Mouse (Mus musculus): Measurements from ENCODE around the gene Ppp2r5c.

The Ppp2r5c gene

GRCm38 (mm10) chr12:110438367-110438973 lies 8.4 kb upstream of the Ppp2r5c start:
- DNase-seq (ENCODE audit: low read depth, low spot score) = no peak

DNA sequence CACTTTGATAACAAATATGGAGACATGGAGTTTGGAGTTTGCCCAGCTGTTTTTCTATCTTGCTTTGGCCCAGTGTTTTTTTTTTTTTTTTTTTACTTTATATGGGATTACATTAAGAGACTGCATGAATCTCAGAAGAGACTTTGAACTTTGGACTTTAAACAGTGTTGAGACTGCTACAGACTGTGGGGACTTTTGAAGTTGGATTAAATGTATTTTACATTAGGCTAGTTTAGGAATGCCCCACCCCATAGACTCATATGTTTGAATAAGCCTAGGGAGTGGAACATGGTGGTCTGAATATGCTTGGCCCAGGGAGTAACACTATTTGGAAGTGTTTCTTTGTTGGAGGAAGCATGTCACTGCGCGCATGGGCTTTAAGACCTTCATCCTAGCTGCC lies 4.7 kb upstream of the Ppp2r5c start:
- DNase-seq (ENCODE audit: low read depth, low spot score) = no peak

- DNase-seq (ENCODE audit: low read depth, low spot score) = no peak
Observed at GRCm38 (mm10) chr12:110444530-110444929, 2.4 kb upstream of the Ppp2r5c start.

DNA sequence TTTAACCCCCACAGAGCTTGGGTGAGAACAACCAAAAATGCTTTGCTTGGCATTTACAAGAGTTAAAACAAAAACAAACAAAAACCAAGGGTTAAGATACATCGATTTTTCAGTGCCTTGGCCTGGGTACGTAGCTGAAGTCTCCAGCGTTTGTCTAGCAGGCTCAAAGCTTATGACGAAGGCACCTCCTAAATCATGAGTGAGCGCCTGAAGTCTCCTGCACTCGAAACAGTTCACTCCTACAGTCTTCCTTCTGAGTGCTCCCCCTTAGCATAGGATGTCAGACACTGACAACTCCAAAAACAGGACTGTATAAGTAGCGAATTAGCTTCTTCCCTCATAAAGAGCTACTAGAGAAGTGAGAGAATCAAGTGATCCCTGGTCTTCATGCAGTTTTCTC lies 1.1 kb upstream of the Ppp2r5c start:
- DNase-seq (ENCODE audit: low read depth, low spot score) = no peak

GRCm38 (mm10) chr12:110447306-110447705 lies 386 bp downstream of the Ppp2r5c start:
- peak; percentile 40 for DNase-seq (ENCODE audit: low read depth, low spot score)

- no peak for DNase-seq (ENCODE audit: low read depth, low spot score)
Observed at GRCm38 (mm10) chr12:110448767-110449166, 1.8 kb downstream of the Ppp2r5c start.

DNA sequence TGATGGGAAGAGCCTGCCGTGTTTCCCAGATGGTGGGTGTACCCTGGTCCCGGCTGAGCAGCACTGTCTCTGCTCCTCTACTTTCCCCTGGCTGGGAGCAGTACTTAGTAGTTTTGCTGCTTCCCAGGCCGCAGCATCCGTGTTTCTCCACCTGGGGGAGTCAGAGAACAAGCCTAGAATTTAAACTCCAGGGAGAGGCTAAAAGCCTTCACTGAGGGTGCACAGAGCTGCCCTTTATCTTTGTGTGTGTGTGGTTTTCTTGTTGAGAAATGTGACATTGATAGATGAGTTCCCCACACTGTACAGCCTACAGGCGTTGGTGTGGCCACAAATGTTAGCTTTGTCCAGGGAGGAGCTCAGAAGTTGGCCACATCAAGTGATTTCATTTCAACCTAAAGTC lies 7.3 kb downstream of the Ppp2r5c start:
- DNase-seq (ENCODE audit: low read depth, low spot score) = peak; percentile 94

- no peak for DNase-seq (ENCODE audit: low read depth, low spot score)
Observed at GRCm38 (mm10) chr12:110456024-110456423, 9.1 kb downstream of the Ppp2r5c start.

- no peak for DNase-seq (ENCODE audit: low read depth, low spot score)
Observed at GRCm38 (mm10) chr12:110458667-110459066, 11.7 kb downstream of the Ppp2r5c start.

DNA sequence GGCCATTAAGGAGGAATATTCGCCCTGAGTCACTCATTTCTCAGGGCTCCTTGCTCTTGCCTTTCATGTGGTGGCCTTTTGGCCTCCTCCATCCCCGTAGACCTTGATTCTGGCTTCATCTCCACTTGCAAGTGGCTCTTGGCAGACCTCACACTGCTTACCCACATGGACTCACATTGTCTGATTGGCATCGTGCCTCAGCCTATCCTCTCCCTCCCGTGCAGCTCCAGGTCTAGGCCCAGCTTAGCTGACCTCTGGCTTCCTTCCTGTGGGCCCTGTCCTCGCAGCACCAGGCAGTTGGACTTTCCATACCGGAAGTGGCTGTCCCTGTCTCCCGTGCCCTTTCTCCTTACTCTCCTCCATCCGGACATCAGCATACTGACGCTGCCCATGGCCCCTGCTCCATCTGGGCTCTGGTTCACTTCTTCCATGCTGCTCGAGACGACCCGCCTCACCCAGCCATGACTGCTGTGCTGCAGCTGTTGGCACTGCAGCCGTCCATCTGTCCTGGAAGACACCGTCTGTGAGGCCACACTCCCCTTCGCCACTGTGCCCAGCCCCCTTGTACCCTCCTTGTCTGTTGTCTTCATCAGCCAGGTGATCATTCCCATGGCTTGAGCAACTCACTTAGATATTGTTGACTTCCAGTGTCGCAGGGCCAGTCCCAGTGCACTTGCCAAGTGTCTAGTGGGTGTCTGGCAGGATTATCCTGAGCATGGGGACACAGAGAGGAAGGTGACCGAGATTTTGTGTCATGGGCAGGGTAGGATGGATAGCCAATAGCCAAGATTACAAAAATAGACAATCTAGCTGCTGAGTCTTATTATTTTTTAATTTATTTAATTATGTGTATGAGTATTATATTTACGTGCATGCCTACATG lies 13.7 kb downstream of the Ppp2r5c start:
- peak; percentile 32 for DNase-seq (ENCODE audit: low read depth, low spot score)

GRCm38 (mm10) chr12:110463711-110464110 lies 16.8 kb downstream of the Ppp2r5c start:
- no peak for DNase-seq (ENCODE audit: low read depth, low spot score)

DNA sequence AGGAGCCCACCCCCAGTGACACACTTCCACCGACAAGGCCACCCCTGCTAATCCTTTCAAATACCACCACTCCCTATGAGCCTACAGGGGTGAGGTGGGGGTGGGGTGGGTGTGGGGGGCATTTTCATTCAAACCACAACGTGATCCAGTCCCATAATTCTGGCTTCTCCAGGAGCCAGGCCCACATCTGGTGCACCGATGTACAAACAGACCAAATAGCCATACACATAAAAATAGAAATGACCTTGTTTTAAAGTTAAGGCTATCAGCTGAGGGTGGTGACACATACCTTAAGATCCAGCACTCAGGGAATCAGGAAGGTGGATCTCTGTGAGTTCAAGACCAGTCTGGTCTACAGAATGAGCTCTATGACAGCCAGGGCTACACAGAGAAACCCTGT lies 24.5 kb downstream of the Ppp2r5c start:
- no peak for DNase-seq (ENCODE audit: low read depth, low spot score)

GRCm38 (mm10) chr12:110472247-110472646 lies 25.3 kb downstream of the Ppp2r5c start:
- DNase-seq (ENCODE audit: low read depth, low spot score) = peak; percentile 46

- no peak for DNase-seq (ENCODE audit: low read depth, low spot score)
Observed at GRCm38 (mm10) chr12:110474497-110474896, 27.6 kb downstream of the Ppp2r5c start.

DNA sequence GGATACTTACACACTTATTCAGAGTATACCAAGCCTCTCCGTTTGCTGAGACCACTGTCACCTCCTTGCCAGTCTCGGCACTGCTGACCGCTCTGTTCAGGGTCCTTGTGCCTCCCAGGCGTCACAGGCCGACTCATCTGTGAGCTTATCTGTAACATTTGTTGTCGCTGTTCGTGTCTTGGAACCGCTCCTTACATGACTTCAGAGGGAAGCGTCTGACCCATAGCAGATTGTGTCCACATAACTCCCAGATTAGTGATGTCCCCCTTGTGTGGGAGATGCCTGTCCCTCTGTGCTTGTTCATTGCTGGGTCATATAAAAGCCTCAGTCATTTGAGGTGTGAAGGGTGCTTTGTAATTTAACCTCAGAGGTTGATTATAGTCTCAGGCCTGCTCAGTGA lies 29.6 kb downstream of the Ppp2r5c start:
- DNase-seq (ENCODE audit: low read depth, low spot score) = no peak

- no peak for DNase-seq (ENCODE audit: low read depth, low spot score)
Observed at GRCm38 (mm10) chr12:110477906-110478305, 31.0 kb downstream of the Ppp2r5c start.

GRCm38 (mm10) chr12:110478601-110479008 lies 31.7 kb downstream of the Ppp2r5c start:
- DNase-seq (ENCODE audit: low read depth, low spot score) = no peak

DNA sequence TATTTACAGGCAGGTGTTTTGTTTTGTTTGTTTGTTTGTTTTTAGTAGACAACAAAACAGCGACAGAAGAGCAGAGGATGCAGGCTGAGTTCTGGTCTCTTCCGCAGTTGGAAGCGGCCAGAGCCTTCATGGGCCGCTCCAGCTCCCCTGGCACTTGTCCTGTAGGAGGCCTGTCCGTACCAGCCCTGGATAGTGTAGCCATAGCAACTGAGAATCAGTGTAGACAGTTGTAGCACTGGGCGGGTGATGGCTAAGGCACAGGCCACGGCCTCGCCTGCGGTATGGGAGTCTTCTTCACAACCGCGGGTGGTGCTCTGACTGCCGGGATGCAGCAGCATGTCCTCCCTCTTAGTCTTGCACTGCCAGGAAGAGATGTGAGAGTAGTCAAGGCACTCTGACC lies 32.3 kb downstream of the Ppp2r5c start:
- DNase-seq (ENCODE audit: low read depth, low spot score) = no peak

GRCm38 (mm10) chr12:110480701-110481100 lies 33.8 kb downstream of the Ppp2r5c start:
- no peak for DNase-seq (ENCODE audit: low read depth, low spot score)

DNA sequence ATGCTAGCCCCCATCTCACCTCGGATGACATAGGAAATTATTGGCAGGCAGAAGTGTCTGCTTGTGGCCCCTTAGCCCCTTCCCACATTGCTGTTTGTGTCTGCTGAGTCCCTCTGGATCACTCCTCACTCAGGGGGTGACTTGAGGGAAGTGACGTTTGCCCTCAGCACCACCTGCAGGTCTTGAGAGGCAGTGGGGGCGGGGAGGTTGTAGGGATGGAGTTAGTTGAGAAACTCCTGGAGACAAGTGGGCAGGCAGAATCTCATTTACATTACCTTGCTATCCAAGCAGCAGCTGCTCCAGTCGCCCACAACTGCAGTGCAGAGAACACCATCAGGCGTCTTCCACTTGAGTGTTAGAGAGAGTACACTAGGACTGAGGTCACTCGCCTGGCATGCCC lies 36.8 kb downstream of the Ppp2r5c start:
- no peak for DNase-seq (ENCODE audit: low read depth, low spot score)

DNA sequence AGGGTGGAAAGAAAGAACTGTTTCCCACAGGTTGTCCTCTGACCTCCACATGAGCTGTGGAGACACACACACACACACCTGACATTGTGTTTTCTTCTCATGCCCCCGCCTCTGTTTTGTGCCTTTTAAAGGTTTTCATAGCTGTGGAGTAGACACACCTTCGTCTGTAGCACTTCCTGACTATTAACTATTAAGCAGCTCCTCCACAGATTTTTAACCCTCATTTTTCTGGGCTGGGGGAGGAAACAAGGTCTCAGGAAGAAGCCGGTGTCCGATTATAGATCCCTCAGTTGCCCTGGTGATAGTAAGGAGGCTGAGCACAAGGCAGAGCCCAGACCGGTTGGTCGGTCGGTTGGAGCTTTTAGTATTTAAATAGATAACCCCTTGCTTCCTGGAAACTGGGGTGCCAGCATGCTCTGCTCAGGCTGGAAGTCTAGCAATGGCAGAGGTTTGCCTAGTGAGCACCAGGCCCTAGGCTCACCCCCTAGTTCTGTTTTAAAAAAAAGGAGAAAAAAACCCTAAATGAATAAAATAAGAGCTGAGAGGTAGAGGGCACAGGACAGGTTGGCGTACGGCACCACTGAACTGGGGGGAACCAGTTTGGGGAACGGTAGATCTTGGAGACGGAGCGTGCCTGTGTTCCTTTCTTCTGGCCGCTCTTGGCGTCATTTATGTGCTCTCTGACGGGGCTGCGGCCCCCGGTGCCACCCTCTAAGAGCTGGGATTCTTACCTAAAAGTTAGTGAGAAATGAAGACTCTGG lies 38.1 kb downstream of the Ppp2r5c start:
- no peak for DNase-seq (ENCODE audit: low read depth, low spot score)

- DNase-seq (ENCODE audit: low read depth, low spot score) = peak; percentile 96
Observed at GRCm38 (mm10) chr12:110485585-110486331, 38.8 kb downstream of the Ppp2r5c start.

All from 3T3-L1 (cell line).